Mouse (Mus musculus) B cell, adult 2 months (primary cell): ENCODE measurements at regions not wholly inside any gene's neighbourhood (a gene's known extent, or its start where the extent isn't known, plus 50 kb on each side); places are given as distances from the start of the nearest gene placed in this dataset.

ENCODE experiments used
- DNase-seq, 2 experiments: peaks; one replicate each; pipeline ENCODE4 v3.0.0; 2022

DNA sequence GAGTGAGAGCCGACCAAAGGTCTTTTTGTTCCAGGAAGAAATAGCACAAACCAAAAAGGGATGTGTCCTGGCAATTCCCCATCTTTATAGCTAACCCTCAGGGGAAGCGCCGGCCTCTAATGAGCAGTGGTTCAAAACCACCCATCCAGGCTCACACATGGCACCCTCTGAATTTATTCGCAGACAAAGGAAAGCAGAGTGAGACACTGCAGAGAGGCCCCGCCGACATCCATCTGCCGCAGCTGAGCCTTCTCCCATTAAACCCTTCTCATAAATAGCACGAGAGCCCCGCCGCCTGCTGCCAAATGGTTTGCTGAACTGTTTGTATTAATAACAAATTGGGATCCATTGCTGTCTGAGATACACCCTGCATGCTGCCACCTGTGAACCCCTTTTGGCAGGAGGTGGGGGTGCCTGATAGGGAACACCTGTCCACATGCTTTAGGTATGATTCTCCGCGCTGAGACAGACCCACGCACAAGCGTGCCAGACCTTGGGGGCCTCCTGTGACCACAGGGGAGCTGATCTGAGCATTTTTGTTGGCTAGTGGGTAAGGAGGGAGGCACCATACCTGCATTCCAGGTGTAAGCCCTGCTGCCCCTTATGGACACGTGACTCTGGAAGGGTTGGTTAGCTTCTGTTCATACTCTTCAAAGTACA, 422.6 kb upstream of the Castor2 start:
- DNase-seq = no peak

DNA sequence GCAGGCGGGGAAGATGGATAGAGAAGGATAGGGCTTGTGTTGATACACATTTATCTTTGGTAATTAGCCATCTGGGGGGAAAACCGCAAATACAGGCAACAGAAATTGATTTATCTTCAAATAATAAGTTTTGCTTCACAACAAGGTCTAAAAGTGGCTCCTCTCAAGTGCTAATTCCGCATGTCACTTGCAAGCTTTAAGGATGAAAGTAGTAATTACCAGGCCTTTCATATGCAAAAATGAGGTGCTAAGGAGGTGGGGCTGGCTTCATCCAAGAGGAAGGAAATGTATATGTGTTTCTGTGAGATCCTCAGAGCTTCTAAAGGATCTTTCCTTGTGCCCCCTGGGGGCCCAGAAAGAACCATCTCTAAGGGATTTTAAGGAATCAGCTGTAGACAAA, 423.9 kb upstream of the Castor2 start:
- DNase-seq = no peak

DNA sequence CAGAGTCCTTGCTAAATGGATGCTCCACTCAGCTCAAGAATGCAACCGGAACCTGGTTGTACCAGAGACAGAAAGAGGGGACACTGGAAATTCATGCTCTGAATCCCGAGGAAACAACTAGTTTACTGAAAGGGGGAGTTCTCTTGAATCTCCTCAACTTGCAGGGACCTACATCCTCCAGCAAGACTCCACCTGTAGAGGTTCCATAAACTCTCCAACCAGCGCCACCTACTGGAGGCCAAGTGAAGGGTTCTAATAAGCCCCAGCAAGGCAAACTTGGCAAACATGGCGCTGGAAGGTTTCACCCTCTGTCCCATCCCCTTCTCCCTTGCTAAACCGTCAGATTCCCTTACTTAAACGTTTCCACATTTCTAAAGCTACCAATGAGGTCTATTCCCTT, 433.0 kb upstream of the Castor2 start:
- no peak for DNase-seq

DNA sequence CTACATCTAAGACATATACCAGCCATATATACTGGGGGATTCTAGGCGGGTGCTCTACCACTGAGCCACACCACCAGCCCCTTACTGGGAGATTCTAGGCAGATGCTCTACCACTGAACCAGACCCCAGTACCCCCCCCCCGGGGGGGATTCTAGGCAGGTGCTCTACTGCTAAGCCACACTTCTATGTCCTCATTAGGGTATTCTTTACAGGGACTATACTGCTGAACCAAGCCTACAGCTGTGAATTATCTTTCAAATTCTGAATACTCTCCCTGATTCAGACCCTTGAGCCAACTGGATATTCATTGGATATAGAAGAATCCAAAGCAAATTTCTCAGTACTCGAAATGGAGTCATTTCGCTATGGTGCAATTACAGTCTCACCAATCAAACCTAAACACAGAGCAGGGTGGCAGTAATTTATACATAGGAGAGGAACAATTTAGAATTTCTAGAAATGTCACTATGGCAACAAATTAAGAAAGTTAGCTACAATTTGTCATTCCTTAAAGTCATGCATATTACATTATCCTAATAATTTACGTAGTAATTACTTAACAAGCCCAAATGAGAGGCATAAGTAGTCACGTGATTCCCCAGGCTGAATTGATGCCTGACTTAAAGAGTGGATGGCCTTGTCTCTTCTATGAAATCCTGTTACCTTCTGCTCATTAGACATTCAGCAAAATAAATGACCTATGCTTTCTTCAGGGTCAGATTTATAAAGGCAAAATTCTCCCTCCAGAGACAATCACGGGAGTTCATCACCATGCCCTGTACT, 436.8 kb upstream of the Castor2 start:
- no peak for DNase-seq

DNA sequence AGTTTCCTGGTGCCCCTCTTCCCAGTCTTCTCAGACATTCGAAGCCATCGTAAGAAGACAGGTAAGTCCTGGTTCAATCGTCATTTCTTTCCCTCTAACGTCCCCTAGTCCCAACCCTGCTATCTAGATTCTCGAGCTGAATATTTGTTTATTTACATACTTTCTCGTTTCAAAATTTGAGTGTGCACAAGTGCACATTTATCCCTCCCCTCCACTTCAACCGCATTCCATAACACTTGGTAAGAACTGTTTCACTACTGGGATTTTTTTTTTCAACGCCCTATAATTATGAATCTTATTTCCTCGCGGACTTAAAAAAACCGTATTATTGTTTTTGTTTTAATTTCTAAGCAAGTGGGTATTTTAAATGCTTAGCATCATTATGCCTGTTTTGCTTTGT, 439.2 kb upstream of the Castor2 start:
- DNase-seq = no peak

DNA sequence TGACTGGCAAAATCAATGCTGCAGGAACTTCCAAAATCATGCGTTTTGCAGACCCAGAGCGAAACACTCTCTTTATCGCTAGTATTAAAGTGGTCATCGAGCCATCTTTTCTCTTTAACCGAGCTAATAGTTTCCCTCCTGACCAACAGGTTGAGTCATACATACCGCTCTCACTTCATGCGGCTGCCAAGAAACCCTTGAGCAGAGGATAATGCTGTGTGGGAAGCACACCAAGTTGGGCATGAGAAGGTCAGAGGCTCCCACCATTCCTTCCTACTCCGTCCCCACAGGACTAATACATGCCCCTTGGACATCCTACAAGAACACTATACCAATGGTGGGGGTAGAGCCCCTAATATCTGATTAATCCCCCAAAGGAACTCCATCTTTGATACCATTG, 442.7 kb upstream of the Castor2 start:
- no peak for DNase-seq

DNA sequence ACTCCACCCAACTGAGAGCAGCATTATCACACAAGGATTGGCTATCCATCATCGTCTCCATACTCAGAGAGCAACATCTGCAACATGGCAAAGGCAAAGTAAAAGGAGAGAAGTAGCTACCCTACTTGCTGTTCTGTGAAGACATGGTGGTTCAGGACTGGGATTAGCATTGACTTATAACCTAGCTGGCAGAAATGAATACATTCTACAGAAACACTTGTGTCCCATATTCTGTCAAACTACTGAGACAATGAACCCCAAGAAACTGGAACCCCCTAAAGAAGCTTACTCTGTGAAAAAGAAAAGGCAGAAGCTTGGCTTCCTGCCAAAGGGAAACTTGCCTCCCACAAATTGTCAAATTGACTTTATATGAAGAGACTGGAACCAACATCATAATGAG, 446.1 kb upstream of the Castor2 start:
- DNase-seq = no peak

DNA sequence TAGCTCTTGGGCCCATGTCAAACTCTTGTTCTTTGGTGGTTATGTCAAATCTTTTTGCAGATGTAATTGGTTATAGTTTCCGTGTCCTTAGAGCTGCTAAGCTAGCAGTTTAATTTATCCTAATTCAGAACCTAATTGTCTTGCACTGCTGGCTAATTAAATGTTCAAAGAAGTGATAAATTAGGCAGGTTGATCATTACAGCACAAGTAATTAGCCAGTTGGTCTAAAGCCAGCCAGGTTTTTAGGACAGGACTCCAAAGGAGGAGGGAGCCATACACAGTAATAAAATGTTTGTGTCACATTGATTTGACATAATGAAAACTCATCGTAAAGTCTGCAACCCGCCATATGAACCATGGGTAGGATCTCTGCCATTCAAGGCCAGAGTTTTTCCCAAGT, 449.3 kb upstream of the Castor2 start:
- no peak for DNase-seq

DNA sequence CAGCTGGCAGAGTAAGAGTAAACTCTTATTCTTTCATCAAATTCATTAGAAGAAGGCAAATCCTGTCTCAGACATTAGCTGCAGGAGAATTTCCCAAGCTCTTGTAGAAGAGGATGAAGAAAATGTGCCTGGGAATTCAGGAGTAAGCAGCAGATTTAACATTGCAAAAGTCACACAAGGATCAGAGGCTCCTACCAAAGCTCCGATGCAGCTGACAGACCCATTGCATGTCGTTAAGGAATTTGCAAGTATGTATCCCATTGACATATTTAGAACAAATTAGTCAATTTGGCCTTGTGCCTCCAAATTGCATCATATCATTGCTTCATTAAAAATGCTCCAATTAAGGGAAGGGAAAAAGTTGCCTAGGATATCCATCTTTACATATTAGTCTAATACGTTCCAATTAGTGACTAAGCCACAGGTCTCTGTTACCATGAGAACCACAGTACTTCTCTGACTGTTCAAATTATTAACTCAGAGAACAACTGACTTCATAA, 453.8 kb upstream of the Castor2 start:
- DNase-seq = no peak

DNA sequence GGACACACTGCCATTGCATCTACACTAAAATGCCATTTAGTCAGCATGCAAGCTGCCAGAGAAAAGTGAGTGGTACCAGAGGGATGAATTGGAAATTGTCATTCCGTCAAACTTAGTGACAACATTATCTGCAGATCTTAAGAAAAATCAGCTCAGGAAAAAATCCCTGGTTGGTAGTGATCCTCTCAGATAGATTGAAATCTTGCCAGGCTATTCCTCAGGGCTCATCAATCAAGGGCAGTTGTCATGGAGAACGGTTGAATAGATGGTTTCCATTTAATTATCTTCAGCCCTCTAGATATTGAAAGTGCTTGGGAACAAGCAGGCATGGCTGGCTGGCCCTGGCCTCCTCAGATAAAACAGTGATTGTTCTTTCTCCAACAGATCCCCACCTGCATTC, 456.2 kb upstream of the Castor2 start:
- no peak for DNase-seq

DNA sequence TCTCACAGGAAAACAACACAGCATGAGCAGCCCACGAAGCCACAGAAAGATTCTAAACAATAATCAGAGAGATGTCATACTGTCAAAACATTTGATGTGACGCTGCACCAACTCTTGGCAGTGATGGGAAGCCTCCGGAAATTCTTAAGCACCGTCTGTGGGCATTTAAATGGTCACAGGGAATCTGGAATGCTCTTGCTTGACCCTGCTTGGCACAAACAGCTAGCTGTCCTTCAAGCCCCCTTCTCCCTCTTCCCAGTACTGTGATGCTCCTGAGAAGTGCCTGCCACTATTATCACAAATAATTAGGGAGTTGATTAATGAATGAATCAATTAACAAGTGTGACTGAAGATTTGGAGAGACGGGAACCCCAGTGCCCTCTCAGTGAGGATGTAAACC, 465.0 kb upstream of the Castor2 start:
- DNase-seq = no peak

DNA sequence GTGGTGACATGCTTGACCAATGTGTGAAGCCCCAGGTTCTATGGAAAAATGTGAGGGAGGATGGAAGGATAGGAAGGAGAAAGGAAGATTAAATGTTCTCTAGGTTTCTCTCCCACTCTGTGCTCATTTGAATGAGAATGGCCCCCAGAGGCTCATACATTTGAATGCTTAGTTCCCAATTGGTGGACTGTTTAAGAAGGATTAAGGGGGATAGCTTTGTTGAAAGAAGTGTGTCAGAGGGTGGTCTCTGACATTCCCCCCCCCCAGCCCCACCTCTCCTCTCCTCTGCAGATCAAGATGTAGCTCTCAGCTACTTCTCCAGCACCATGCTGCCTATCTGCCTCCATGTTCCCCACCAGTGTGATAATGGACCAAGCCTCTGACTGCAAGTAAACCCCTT, 467.7 kb upstream of the Castor2 start:
- no peak for DNase-seq

DNA sequence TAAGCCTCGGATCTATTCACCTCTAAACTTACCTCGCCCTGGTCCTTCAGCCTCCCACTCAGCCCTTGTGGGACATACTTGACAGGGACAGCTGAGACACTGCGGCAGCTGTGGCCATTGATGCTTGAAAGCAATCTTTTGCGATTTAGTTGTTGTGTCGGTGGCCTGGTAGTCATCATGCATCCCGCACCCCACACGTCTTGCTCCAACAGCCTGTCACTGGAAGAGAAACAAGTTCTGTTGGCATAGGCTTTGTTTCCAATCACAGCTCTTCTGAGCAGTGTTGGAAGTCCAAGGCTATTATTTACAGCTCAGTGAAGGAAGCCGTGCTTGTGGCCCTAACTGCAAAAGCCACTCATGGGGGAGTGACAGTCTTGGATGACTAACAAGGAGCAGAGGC, 480.2 kb upstream of the Castor2 start:
- DNase-seq = no peak

DNA sequence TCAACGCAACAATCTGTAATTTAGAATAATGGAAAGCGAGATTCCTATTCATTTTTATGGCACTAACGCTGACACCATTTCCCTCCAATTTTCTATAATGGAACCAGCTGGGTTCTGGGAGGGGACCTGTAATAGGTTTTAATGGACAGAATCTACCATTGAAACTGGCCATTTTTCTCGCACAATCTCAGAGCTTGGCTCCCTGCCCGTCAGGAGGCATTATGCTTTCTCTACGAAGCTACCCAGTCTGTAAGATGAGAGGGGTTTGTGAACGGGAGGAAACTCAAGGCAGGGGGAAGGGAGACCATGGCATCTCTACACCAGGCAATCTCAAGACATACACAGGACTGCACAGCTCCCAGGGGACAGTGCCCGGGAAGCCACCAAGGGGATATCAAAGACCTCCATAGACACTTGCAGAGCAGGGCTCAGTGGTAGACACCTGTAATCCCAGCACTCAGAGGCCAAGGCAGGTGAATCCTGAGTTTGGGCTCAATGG, 498.2 kb upstream of the Castor2 start:
- DNase-seq = no peak

DNA sequence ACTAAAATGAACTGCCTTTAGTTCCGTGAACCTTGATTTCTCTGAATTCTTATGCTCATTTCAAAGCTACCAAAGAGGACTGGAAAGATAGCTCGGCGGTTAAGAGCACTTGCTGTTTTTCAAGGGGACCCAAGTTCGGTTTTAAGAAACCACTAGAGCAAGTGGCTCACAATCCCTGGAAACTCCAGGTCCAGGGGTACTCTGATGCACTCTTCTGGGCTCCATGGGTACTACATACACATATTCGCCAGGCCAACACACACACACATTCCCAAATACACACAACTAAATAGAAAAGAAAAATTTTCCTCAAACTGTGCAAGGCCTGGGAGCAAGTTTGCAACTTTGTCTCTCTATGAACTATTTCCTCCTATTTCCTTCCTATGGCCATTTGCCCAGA, 498.9 kb upstream of the Castor2 start:
- DNase-seq = no peak

DNA sequence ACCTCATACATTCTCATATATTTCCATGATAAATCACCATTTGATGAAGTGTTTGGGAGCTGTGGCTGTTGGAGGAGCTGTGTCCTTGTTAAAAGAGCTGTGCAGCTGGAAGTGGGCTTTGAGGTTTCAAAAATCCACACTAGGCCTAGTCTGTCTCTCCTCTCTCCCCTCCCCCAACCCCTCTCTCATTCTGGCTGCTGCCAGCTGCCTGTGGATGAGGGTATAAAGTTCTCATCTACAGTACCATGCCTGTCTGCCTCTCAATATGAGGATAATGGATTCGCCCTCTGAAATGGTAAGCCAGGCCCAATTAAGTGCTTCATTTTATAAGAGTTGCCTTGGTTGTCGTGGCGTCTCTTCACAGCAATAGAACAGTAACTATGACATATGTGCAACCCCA, 501.4 kb upstream of the Castor2 start:
- no peak for DNase-seq

DNA sequence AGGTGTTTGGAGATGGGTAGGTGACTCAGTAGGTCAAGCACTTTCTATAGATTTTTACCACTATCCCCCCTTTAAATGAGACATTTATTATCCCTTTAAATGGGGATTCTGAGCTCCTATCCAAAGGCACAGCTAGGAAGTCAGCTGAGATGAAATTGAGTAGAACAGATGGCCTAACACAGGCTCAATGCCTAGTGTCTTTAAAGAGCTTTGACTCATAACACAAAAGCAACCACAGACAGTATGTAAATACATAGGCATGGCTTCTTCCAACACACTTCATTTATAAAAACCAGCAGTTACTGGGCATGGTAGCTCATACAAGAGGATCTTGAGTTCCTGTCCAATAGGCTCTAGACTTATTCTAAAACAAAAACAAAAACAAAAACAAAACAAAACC, 513.0 kb upstream of the Castor2 start:
- DNase-seq = no peak

DNA sequence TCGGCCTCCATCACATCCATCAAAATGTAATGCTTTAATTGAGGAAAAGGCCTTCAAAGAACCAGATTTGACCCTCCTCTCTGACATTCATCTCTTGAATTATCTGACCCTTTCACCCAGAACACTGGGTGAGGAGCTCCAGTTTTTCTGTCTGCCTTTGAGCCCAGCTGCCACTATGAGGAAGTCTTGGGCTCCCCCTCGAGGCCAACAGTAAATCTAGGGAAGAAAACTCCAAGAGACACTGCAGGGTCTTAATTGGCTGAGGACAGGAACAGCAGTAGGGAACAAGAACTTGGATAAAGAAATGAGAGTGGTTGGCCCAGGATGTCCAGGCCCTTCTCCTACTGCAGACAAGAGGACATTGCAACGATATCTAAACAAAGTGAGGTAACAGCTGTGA, 514.3 kb upstream of the Castor2 start:
- no peak for DNase-seq

DNA sequence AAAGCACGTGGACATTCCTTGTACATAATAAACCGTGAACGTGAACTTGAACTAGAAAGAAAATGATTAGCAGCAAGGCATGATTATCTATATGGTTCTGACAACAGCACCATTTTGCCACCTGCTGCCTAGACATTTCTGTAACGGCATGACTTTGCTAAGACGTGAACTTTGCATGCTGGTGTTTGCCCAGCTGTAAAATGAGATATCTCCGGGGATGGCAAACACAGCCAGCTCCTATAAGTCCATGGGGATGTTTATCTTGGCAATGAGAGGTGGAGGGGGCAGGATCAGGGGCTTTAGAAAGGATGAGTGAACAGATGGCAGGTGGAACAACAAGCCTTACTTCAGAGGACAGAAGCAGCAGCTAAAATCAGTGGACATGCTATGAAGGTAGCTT, 522.9 kb upstream of the Castor2 start:
- no peak for DNase-seq

DNA sequence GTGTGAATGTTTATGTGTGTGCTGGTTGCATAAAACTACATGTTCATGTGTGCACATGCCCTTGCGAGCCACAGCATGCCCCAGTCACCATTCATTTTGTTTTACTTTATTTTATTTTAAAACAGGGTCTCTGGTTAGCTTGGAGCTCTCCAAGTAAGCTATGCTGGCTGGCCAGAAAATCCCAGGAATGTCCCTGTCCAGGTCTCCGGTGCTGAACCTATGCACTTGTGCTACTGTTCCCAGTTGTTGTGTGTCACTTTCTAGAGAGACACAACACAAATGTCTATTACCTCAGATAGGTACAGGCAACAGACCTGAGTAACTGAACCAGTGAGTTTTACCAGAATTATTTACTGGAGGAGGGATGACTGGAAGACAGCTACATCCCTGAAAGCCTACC, 530.4 kb upstream of the Castor2 start:
- no peak for DNase-seq

DNA sequence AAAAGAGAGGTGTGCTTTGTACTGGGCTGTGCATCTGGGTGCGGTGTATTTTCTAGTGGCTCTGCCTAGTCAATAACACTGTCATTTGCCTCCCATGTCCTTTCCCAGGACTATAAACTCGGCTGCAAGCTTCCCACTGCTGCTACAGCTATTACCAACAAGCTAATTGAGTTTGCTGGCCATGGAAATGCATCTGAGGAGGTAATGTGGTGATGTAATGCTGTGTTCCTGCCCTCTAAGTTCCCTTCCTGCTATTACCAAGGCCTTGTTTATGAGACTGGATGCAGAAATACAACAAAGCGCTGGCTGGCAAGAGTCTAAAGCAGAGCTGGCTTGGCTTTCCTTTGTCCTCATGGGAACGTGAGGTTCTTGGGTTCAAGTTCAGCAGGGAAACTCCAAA, 533.0 kb upstream of the Castor2 start:
- DNase-seq = no peak

DNA sequence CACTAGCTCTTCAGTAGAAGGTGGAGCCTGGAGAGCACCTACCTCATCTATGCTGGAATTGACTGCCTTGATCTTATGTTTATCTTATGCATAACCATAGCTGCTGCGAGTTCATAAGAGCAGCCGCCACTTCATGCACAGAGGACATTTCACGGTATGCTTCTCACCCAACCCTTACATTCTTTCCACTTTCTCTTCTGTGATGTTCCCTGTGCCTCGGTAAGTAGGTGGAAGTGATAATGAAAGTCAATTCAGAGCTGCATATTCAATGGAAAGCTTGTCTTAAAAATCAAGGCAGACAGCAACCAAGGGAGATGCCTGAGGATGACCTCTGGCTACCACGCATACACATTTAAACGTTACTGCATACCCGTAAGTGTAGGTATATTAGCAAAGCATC, 548.9 kb upstream of the Castor2 start:
- no peak for DNase-seq

DNA sequence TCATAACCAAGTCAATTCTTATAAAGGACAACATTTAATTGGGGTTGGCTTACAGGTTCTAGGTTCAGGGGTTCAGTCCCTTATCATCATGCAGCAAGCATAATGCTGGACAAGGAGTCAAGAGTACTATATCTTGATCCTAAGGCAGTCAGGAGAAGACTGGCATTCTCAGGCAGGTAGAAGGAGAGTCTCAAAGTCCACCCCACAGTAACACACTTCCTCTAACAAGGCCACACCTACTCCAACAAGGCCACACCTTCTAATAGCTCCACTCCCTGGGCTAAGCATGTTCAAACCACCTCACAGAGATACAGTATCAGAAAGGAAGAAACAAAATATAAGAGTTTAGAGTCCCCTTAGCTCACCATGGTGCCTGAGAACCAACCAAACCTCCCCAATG, 557.3 kb upstream of the Castor2 start:
- DNase-seq = no peak

DNA sequence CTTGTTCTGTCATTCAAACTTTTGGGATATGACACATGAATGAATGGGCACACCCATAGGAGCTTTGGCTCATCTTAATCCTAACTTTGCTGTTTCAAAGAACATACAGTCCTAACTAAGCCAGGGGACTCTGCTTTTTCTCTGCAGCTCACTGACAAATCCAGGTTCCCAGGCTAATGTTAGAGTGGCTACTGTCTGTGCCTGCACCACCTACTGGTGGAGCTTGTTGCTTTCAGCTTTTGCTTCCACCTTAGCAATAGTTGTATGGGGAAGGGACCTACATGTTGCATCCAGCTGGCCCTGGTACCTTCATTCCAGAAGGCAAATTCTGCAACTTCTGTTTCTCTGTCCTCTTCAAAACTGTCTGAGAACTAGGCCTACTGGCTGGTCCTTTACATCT, 566.8 kb upstream of the Castor2 start:
- DNase-seq = no peak

DNA sequence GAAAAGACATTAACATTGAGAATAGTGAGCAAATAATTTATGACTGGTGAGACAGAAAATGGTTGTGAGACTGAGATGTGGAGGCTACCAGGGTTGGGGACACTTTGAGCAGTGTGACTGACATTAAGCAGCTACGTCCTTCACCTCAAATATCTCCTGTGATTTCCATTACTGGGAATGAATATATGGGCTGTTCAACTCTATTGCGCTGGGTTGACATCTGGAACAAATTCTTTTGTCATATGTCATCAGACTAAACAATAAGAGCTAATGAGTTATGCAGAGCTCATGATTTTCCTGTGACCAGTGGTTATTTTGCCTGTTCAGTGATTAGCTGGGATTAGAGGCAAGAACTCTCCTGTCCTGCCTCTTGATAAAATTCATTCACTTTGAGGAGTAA, 593.9 kb upstream of the Castor2 start:
- no peak for DNase-seq
